Mouse (Mus musculus) lung, postnatal 0 days (tissue): ENCODE data around the gene Eif4e3. TPM values are rescaled to one million over a fixed set of nuclear protein-coding genes. Genes with fewer than 3 reads are reported as not detected.

Experiments
- ATAC-seq: fragments of 200-750 bp; cut with Nextera tagmentation; 2 replicates; pipeline ENCODE4 v1.8.0; 2017; ENCODE audit warnings: moderate library complexity
- DNase-seq: peaks from one replicate; pipeline ENCODE4 v3.0.0-alpha.2; 2016; ENCODE audit warnings: low spot score
- H3K27ac ChIP-seq: fragments of 300-500 bp; sonication (generic); 2 replicates; pipeline ENCODE4 v1.5.1; 2014; ENCODE audit warnings: antibody characterized with exemption, mild to moderate bottlenecking, low read length, mixed read lengths
- H3K27me3 ChIP-seq: fragments of 300-500 bp; sonication (generic); replicated peaks from 2 replicates; pipeline ENCODE4 v1.6.1; 2014; ENCODE audit warnings: low read length, mixed read lengths; ENCODE audit not compliant: insufficient read depth
- H3K36me3 ChIP-seq: fragments of 300-500 bp; sonication (generic); 2 replicates; pipeline ENCODE4 v1.6.1; 2014; ENCODE audit warnings: low read length, mixed read lengths; ENCODE audit not compliant: insufficient read depth
- H3K4me1 ChIP-seq: fragments of 300-500 bp; sonication (generic); 2 replicates; pipeline ENCODE4 v1.6.1; 2014; ENCODE audit warnings: antibody characterized with exemption, low read depth, low read length, mixed read lengths; ENCODE audit not compliant: insufficient read depth
- H3K4me2 ChIP-seq: fragments of 300-500 bp; sonication (generic); replicated peaks from 2 replicates; pipeline ENCODE4 v1.6.1; 2014; ENCODE audit warnings: low read depth, mild to moderate bottlenecking, low read length, moderate library complexity, mixed read lengths
- H3K4me3 ChIP-seq: fragments of 300-500 bp; sonication (generic); 2 replicates; pipeline ENCODE4 v1.5.1; 2014; ENCODE audit warnings: low read depth, low read length
- H3K9ac ChIP-seq: fragments of 300-500 bp; sonication (generic); replicated peaks from 2 replicates; pipeline ENCODE4 v1.6.1; 2014; ENCODE audit warnings: low read depth, mild to moderate bottlenecking
- H3K9me3 ChIP-seq: fragments of 300-500 bp; sonication (generic); 2 replicates; pipeline ENCODE4 v1.6.1; 2016; ENCODE audit warnings: low read length, mixed read lengths
- CTCF ChIP-seq: IDR thresholded peaks from 2 replicates; pipeline ENCODE4 v1.5.1; 2016; ENCODE audit warnings: antibody characterized with exemption, mild to moderate bottlenecking
- EP300 ChIP-seq: IDR thresholded peaks from 2 replicates; pipeline ENCODE4 v1.6.1; 2016; ENCODE audit warnings: antibody characterized with exemption, mild to moderate bottlenecking, control low read depth
- WGBS: fragments of 180-500 bp; shearing (Covaris S2); extraction: QIAGEN DNeasy Blood & Tissue Kit; methylation state at CpG from one replicate; pipeline ENCODE4 v1.1.7; 2014; 5-methylcytosine and 5-hydroxymethylcytosine counted together
- polyA plus RNA-seq: library from polyadenylated mRNA; unstranded; fragments of >200 nt; fragmentation: Nextera tagmentation; extraction: Ambion mirVana; gene quantifications from 2 replicates; pipeline ENCODE4 v1.2.1, GENCODE M21; 2015

Eif4e3 gene
- polyA plus RNA-seq, 1 experiment from 2014 or later, result 21.2 TPM

GRCm38 (mm10) chr6:99600886-99601285, 65.7 kb downstream of the Eif4e3 start:
- Histone ChIP-seq H3K9me3 (no peaks in the 10 kb centered on the region), H3K9ac (no peak overlapping the region), H3K4me2 (no peak overlapping the region), H3K27ac (no peak overlapping the region), H3K4me3 (no peak overlapping the region), H3K27me3 (no peaks in the 10 kb centered on the region), H3K36me3 (no peaks in the 10 kb centered on the region), H3K4me1 (peaks cover 4% of the 10 kb centered on the region; the same call in 1 of the 2 replicates)
- ATAC-seq (no peak; the same call in 1 of the 2 replicates), DNase-seq (no peak)
- no peak for TF ChIP-seq CTCF
- TF ChIP-seq EP300, result no peak
- WGBS, result 54% methylated on average over 8 of the region's 8 CpGs

- Histone ChIP-seq H3K4me3 (no peak overlapping the region), H3K9ac (no peak overlapping the region), H3K4me1 (peaks cover 4% of the 10 kb centered on the region; the same call in 1 of the 2 replicates), H3K4me2 (peak overlapping the region; percentile 27; the same call in 1 of the 2 replicates), H3K9me3 (no peaks in the 10 kb centered on the region), H3K27me3 (no peaks in the 10 kb centered on the region), H3K36me3 (no peaks in the 10 kb centered on the region), H3K27ac (no peak overlapping the region)
- TF ChIP-seq EP300 (no peak), CTCF (peak; percentile 72)
- WGBS, result 20% methylated on average over 10 of the region's 10 CpGs
- ATAC-seq (peak; percentile 67), DNase-seq (peak; percentile 80)
These were observed 66.3 kb downstream of the Eif4e3 start for GRCm38 (mm10) chr6:99600168-99600793.

- Histone ChIP-seq H3K36me3 (no peaks in the 10 kb centered on the region), H3K4me1 (peaks cover 4% of the 10 kb centered on the region; the same call in 1 of the 2 replicates), H3K4me3 (no peak overlapping the region), H3K9me3 (no peaks in the 10 kb centered on the region), H3K27me3 (no peaks in the 10 kb centered on the region), H3K9ac (0 out of 2 replicates have a peak overlapping the region, but pooled peaks have one; percentile 29), H3K27ac (no peak overlapping the region), H3K4me2 (0 out of 2 replicates have a peak overlapping the region, but pooled peaks have one; percentile 27)
- DNase-seq (no peak), ATAC-seq (no peak)
- WGBS, result 30% methylated on average over 8 of the region's 8 CpGs
- no peak for TF ChIP-seq EP300
- TF ChIP-seq CTCF, result no peak
These were observed 66.9 kb downstream of the Eif4e3 start for GRCm38 (mm10) chr6:99599651-99600050.

- Histone ChIP-seq H3K4me3 (no peak overlapping the region), H3K36me3 (no peaks in the 10 kb centered on the region), H3K4me1 (peaks cover 4% of the 10 kb centered on the region; the same call in 1 of the 2 replicates), H3K9ac (no peak overlapping the region), H3K9me3 (no peaks in the 10 kb centered on the region), H3K27ac (no peak overlapping the region), H3K4me2 (no peak overlapping the region), H3K27me3 (no peaks in the 10 kb centered on the region)
- no peak for TF ChIP-seq CTCF
- TF ChIP-seq EP300, result no peak
- WGBS, result 67% methylated on average over 5 of the region's 5 CpGs
- no peak for DNase-seq
- ATAC-seq, result no peak
These were observed 67.3 kb downstream of the Eif4e3 start for GRCm38 (mm10) chr6:99599229-99599628.

- no peaks in the 10 kb centered on the region for H3K36me3 ChIP-seq
- DNase-seq, result no peak
- no peaks in the 10 kb centered on the region for H3K9me3 ChIP-seq
- WGBS, result 58% methylated on average over 6 of the region's 6 CpGs
- H3K4me3 ChIP-seq, result no peak overlapping the region
- H3K9ac ChIP-seq, result no peak overlapping the region
- no peak for ATAC-seq
- H3K4me1 ChIP-seq, result no peaks in the 10 kb centered on the region
- TF ChIP-seq EP300, result no peak
- no peak for TF ChIP-seq CTCF
- H3K27me3 ChIP-seq, result no peaks in the 10 kb centered on the region
- no peak overlapping the region for H3K4me2 ChIP-seq
- no peak overlapping the region for H3K27ac ChIP-seq
These were observed 89.5 kb downstream of the Eif4e3 start for GRCm38 (mm10) chr6:99577040-99577439.

GRCm38 (mm10) chr6:99575633-99576032, 90.9 kb downstream of the Eif4e3 start:
- no peak overlapping the region for H3K4me2 ChIP-seq
- no peak for TF ChIP-seq EP300
- TF ChIP-seq CTCF, result no peak
- no peak overlapping the region for H3K27ac ChIP-seq
- no peak overlapping the region for H3K9ac ChIP-seq
- DNase-seq, result no peak
- H3K27me3 ChIP-seq, result no peaks in the 10 kb centered on the region
- H3K36me3 ChIP-seq, result no peaks in the 10 kb centered on the region
- no peaks in the 10 kb centered on the region for H3K4me1 ChIP-seq
- H3K4me3 ChIP-seq, result no peak overlapping the region
- no peaks in the 10 kb centered on the region for H3K9me3 ChIP-seq
- ATAC-seq, result 0 out of 2 replicates have a peak, but pooled peaks have one; percentile 23
- whole genome bisulfite sequencing, result 63% methylated on average over 6 of the region's 6 CpGs

Other genes starting within 250 kb of the Eif4e3 start
- gene Foxp1, start 144.1 kb downstream of the Eif4e3 start, polyA plus RNA-seq, result 113 and 121 TPM in 2 replicates
- gene Gm20696, start within 50 bp of the Eif4e3 start, polyA plus RNA-seq, result 1.7 and 2.3 TPM in 2 replicates
- gene Gpr27, start 25.9 kb upstream of the Eif4e3 start, polyA plus RNA-seq, result 2.0 and 2.3 TPM in 2 replicates
- 0.39 and 0.42 TPM in 2 replicates for gene Prok2, start 59.6 kb upstream of the Eif4e3 start, polyA plus RNA-seq